Mouse (Mus musculus) megakaryocyte, embryonic 14.5 days (primary cell): ENCODE data around the gene Gm28043. TPM values are rescaled to one million over a fixed set of nuclear protein-coding genes. Genes with fewer than 3 reads are reported as not detected.

Source experiments
- H3K27me3 ChIP-seq: replicated peaks from 2 replicates; pipeline ENCODE3; 2012; ENCODE audit warnings: inconsistent platforms
- H3K36me3 ChIP-seq: replicated peaks from 2 replicates; pipeline ENCODE3; 2012; ENCODE audit warnings: low read length, inconsistent platforms, mixed read lengths
- H3K4me1 ChIP-seq: 2 replicates; pipeline ENCODE4 v1.6.1; 2012; ENCODE audit warnings: inconsistent platforms
- H3K4me3 ChIP-seq: replicated peaks from 2 replicates; pipeline ENCODE3; 2012; ENCODE audit warnings: moderate library complexity, mild to moderate bottlenecking, inconsistent platforms
- H3K9me3 ChIP-seq: 2 replicates; pipeline ENCODE4 v1.6.1; 2012; ENCODE audit warnings: inconsistent platforms
- FLI1 ChIP-seq: IDR thresholded peaks from 2 replicates; pipeline ENCODE4 v1.6.1; 2012; ENCODE audit warnings: low read length, inconsistent platforms, mixed read lengths
- GATA1 ChIP-seq: IDR thresholded peaks from 3 replicates; pipeline ENCODE4 v1.6.1; 2012; ENCODE audit warnings: mixed read lengths, low read length, inconsistent platforms, borderline replicate concordance
- polyA plus RNA-seq: library from polyadenylated mRNA; stranded (reverse); fragments of >175 nt; gene quantifications from 2 replicates; pipeline ENCODE4 v1.2.3, GENCODE M21; 2012; ENCODE audit warnings: low replicate concordance; ENCODE audit not compliant: insufficient read depth

The Gm28043 gene
- polyA plus RNA-seq, 1 experiment, result not detected

GRCm38 (mm10) chr17:29642219-29642618, 27.5 kb downstream of the Gm28043 start:
- Histone ChIP-seq H3K27me3 (no peaks in the 10 kb centered on the region), H3K4me1 (peaks cover 17% of the 10 kb centered on the region), H3K9me3 (peaks cover 6% of the 10 kb centered on the region), H3K4me3 (no peak overlapping the region), H3K36me3 (peaks cover 71% of the 10 kb centered on the region)
- TF ChIP-seq FLI1, result no peak
- no peak for TF ChIP-seq GATA1

DNA sequence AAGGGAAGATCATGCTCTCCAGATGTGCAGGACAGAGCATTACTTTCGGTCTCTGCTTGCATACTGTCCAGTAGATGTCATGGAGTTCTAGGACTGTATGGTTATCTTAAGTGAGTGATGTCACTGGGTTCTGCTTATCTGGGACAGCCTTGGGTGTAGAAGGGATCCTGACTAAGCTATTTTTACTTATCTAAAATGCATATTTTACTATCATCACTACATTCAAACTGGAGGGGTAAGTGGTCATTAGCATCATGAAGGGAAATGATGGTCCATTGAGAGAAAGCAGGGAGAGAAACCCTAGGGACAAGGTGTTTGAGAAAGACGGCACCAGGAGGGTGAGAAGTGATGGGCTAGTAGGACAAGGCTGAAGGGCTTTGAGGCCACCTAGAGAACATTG, 43.6 kb downstream of the Gm28043 start:
- Histone ChIP-seq H3K4me3 (peak overlapping the region; percentile 43), H3K27me3 (no peaks in the 10 kb centered on the region), H3K4me1 (peaks cover 33% of the 10 kb centered on the region), H3K9me3 (peaks cover 3% of the 10 kb centered on the region; the same call in 1 of the 2 replicates), H3K36me3 (peaks cover 8% of the 10 kb centered on the region)
- no peak for TF ChIP-seq FLI1
- no peak for TF ChIP-seq GATA1

- TF ChIP-seq FLI1 (no peak), GATA1 (no peak)
- no peaks in the 10 kb centered on the region for H3K27me3 ChIP-seq
- peaks cover 44% of the 10 kb centered on the region for H3K4me1 ChIP-seq
- H3K4me3 ChIP-seq, result peak within 1 kb of the TSS; percentile 99
- H3K36me3 ChIP-seq, result peaks cover 28% of the 10 kb centered on the region
- H3K9me3 ChIP-seq, result no peaks in the 10 kb centered on the region
Measured at GRCm38 (mm10) chr17:29660076-29660761, 45.5 kb downstream of the Gm28043 start, which contains the start of gene Cmtr1. TSS of gene Cmtr1 (plus strand) at chr17:29660595.

GRCm38 (mm10) chr17:29660762-29661391, 46.2 kb downstream of the Gm28043 start:
- Histone ChIP-seq H3K27me3 (no peaks in the 10 kb centered on the region), H3K4me3 (peak overlapping the region; percentile 99), H3K9me3 (no peaks in the 10 kb centered on the region), H3K36me3 (peaks cover 33% of the 10 kb centered on the region), H3K4me1 (peaks cover 45% of the 10 kb centered on the region)
- TF ChIP-seq FLI1 (no peak), GATA1 (no peak)

GRCm38 (mm10) chr17:29662145-29662544, 47.5 kb downstream of the Gm28043 start:
- no peaks in the 10 kb centered on the region for H3K27me3 ChIP-seq
- TF ChIP-seq FLI1 (no peak), GATA1 (no peak)
- peaks cover 51% of the 10 kb centered on the region for H3K4me1 ChIP-seq
- no peaks in the 10 kb centered on the region for H3K9me3 ChIP-seq
- no peak overlapping the region for H3K4me3 ChIP-seq
- H3K36me3 ChIP-seq, result peaks cover 45% of the 10 kb centered on the region

GRCm38 (mm10) chr17:29668051-29668986, 53.6 kb downstream of the Gm28043 start:
- no peak overlapping the region for H3K4me3 ChIP-seq
- no peak for TF ChIP-seq FLI1
- TF ChIP-seq GATA1, result no peak
- peaks cover 91% of the 10 kb centered on the region for H3K36me3 ChIP-seq
- H3K27me3 ChIP-seq, result no peaks in the 10 kb centered on the region
- no peaks in the 10 kb centered on the region for H3K9me3 ChIP-seq
- H3K4me1 ChIP-seq, result peaks cover 55% of the 10 kb centered on the region

GRCm38 (mm10) chr17:29669030-29669429, 54.4 kb downstream of the Gm28043 start:
- Histone ChIP-seq H3K4me3 (no peak overlapping the region), H3K4me1 (peaks cover 55% of the 10 kb centered on the region), H3K9me3 (no peaks in the 10 kb centered on the region), H3K27me3 (no peaks in the 10 kb centered on the region), H3K36me3 (peaks cover 91% of the 10 kb centered on the region)
- TF ChIP-seq FLI1 (no peak), GATA1 (no peak)

DNA sequence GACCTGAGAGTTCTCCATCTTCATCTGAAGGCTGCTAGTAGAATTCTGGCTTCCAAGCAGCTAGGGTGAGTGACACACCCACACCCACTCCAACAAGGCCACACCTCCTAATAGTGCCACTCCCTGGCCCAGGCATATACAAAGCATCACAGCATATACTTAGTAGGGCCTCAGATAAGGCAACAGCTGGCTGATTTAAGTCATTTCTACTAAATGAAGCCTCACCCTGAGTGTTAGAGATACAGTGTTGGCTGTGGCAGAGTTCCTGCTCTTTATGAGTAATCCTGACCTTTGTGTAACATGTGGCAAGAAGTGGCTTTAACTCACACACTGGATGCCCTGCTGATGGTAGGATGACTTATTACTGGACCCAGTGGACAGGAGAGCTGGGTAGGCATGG, 55.3 kb downstream of the Gm28043 start:
- peaks cover 47% of the 10 kb centered on the region for H3K4me1 ChIP-seq
- H3K27me3 ChIP-seq, result no peaks in the 10 kb centered on the region
- H3K9me3 ChIP-seq, result no peaks in the 10 kb centered on the region
- H3K36me3 ChIP-seq, result peaks cover 90% of the 10 kb centered on the region
- no peak for TF ChIP-seq FLI1
- TF ChIP-seq GATA1, result no peak
- no peak overlapping the region for H3K4me3 ChIP-seq

DNA sequence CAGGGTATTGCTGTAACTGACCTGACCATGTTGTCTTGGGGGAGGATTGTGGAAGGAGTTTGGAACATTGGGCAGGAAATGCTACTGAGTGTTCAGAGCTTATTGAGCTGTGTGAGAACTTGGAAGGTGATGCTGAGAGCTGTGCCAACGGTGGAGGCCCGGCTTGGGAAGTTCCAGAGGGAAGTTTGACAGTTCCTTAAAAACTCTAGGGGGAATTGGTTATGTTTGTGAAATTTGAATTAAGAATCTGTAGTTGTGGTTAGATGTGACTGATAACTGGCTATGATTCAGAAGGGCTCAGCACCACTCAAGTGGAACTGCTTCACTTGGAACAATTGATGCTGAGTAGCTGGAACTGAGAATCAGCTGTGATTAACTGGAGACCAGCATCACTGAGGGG, 56.3 kb downstream of the Gm28043 start:
- H3K36me3 ChIP-seq, result peaks cover 92% of the 10 kb centered on the region
- peaks cover 41% of the 10 kb centered on the region for H3K4me1 ChIP-seq
- H3K9me3 ChIP-seq, result no peaks in the 10 kb centered on the region
- TF ChIP-seq FLI1, result no peak
- no peak for TF ChIP-seq GATA1
- no peak overlapping the region for H3K4me3 ChIP-seq
- no peaks in the 10 kb centered on the region for H3K27me3 ChIP-seq

GRCm38 (mm10) chr17:29673325-29673724, 58.6 kb downstream of the Gm28043 start:
- no peaks in the 10 kb centered on the region for H3K27me3 ChIP-seq
- H3K9me3 ChIP-seq, result no peaks in the 10 kb centered on the region
- H3K4me1 ChIP-seq, result peaks cover 29% of the 10 kb centered on the region
- TF ChIP-seq FLI1 (no peak), GATA1 (no peak)
- H3K36me3 ChIP-seq, result peaks cover 92% of the 10 kb centered on the region
- no peak overlapping the region for H3K4me3 ChIP-seq
